Mouse (Mus musculus) bone marrow, adult 2 months (tissue): ENCODE data around the gene Nek11.

Experiments
- CTCF ChIP-seq: fragments of 200-500 bp; IDR thresholded peaks from 2 replicates; pipeline ENCODE4 v1.5.1; 2011; ENCODE audit warnings: low read length, control low read depth; ENCODE audit not compliant: control insufficient read depth, insufficient read depth
- POLR2A ChIP-seq: fragments of 200-500 bp; IDR thresholded peaks from 2 replicates; pipeline ENCODE4 v1.6.1; 2011; ENCODE audit warnings: low read depth, mild to moderate bottlenecking, control low read depth, low read length, borderline replicate concordance; ENCODE audit not compliant: control insufficient read depth

GRCm38 (mm10) chr9:105284670-105285069 is 110.7 kb downstream of the Nek11 start:
- TF ChIP-seq CTCF, result no peak
- no peak for TF ChIP-seq POLR2A
